Mouse (Mus musculus) hindbrain, embryonic 16.5 days (tissue): ENCODE results near the gene Clptm1. TPM values are rescaled to one million over a fixed set of nuclear protein-coding genes. Genes with fewer than 3 reads are reported as not detected.

Experiments used
- ATAC-seq: fragments of 200-750 bp; cut with Nextera tagmentation; 2 replicates; pipeline ENCODE4 v1.8.0; 2017; ENCODE audit warnings: moderate TSS enrichment, moderate library complexity
- H3K27ac ChIP-seq: fragments of 300-500 bp; sonication (generic); 2 replicates; pipeline ENCODE4 v1.5.1; 2014; ENCODE audit warnings: low read depth, mild to moderate bottlenecking, control low read depth, low read length, moderate library complexity
- H3K27me3 ChIP-seq: fragments of 300-500 bp; sonication (generic); replicated peaks from 2 replicates; pipeline ENCODE4 v1.6.1; 2014; ENCODE audit warnings: low read length; ENCODE audit not compliant: control insufficient read depth, insufficient read depth
- H3K36me3 ChIP-seq: fragments of 300-500 bp; sonication (generic); 2 replicates; pipeline ENCODE4 v1.6.1; 2014; ENCODE audit warnings: mild to moderate bottlenecking, low read length, moderate library complexity, mixed read lengths; ENCODE audit not compliant: control insufficient read depth, insufficient read depth
- H3K4me1 ChIP-seq: fragments of 300-500 bp; sonication (generic); 2 replicates; pipeline ENCODE4 v1.6.1; 2014; ENCODE audit warnings: low read depth, low read length; ENCODE audit not compliant: control insufficient read depth, insufficient read depth
- H3K4me2 ChIP-seq: fragments of 300-500 bp; sonication (generic); 2 replicates; pipeline ENCODE4 v1.6.1; 2014; ENCODE audit warnings: mild to moderate bottlenecking, low read length, control low read depth, moderate library complexity
- H3K4me3 ChIP-seq: fragments of 300-500 bp; sonication (generic); 2 replicates; pipeline ENCODE4 v1.5.1; 2014; ENCODE audit warnings: mild to moderate bottlenecking, low read length, control low read depth, moderate library complexity
- H3K9ac ChIP-seq: fragments of 300-500 bp; sonication (generic); 2 replicates; pipeline ENCODE4 v1.6.1; 2014; ENCODE audit warnings: low read depth, mild to moderate bottlenecking, control low read depth, low read length, moderate library complexity
- H3K9me3 ChIP-seq: fragments of 300-500 bp; sonication (generic); 2 replicates; pipeline ENCODE4 v1.6.1; 2014; ENCODE audit warnings: mild to moderate bottlenecking, low read length, moderate library complexity; ENCODE audit not compliant: control insufficient read depth
- WGBS: fragments of 180-500 bp; shearing (Covaris S2); extraction: QIAGEN DNeasy Blood & Tissue Kit; methylation state at CpG from one replicate; pipeline ENCODE4 v1.1.7; 2014; 5-methylcytosine and 5-hydroxymethylcytosine counted together
- polyA plus RNA-seq: library from polyadenylated mRNA; unstranded; fragments of >200 nt; fragmentation: Nextera tagmentation; extraction: Ambion mirVana; gene quantifications from 2 replicates; pipeline ENCODE4 v1.2.1, GENCODE M21; 2015

Gene Clptm1
- polyA plus RNA-seq, 1 experiment from 2014 or later: 138 TPM

DNA sequence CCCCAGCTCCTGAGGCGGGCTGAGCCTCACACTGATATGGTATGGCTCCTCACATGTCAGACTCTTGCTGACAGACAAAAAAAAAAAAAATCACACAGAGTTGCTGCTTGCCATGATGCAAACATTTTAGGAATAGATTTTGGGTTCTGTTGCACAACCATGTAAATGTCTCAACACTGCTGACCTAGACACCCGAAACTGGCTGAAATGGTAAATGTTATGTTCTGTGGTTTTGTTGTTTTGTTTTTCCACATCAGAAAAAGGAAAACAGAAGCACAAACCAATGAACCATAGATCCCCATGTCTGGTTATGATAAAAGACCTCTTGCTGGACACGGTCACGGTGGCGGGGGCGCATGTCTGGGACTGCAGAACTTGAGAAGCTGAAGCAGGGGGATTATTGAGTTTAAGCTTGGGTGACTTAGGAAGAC lies 19.0 kb upstream of the Clptm1 start:
- H3K27me3 ChIP-seq: no peaks in the 10 kb centered on the region
- ATAC-seq: no peak
- H3K27ac ChIP-seq: no peak overlapping the region
- no peak overlapping the region for H3K4me2 ChIP-seq
- H3K9me3 ChIP-seq: no peaks in the 10 kb centered on the region
- 92% methylated on average over 6 of the region's 6 CpGs for WGBS
- H3K4me3 ChIP-seq: no peak overlapping the region
- no peaks in the 10 kb centered on the region for H3K4me1 ChIP-seq
- H3K9ac ChIP-seq: no peak overlapping the region
- no peaks in the 10 kb centered on the region for H3K36me3 ChIP-seq

DNA sequence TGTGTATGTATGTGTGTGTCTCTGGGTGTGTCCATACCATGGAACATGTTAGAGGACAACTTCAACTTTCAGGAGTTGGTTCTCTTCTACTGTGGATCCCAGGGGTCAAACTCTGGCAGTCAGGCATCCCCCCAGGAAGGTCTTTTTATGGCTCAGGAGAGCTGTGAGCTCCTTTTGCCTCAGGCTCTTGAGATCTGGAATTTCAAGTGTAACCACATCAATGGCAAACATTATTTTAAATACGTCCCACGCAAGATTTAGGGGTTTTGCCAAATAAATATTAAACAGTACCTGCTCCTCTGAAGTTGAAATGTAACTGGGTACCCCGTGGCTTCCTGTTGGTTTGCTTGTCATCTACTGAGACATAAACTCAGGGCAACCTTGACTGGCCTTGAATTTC lies 18.1 kb upstream of the Clptm1 start:
- Histone ChIP-seq H3K9me3 (no peaks in the 10 kb centered on the region), H3K4me2 (no peak overlapping the region), H3K4me3 (no peak overlapping the region), H3K9ac (no peak overlapping the region), H3K27me3 (no peaks in the 10 kb centered on the region), H3K27ac (no peak overlapping the region), H3K36me3 (no peaks in the 10 kb centered on the region), H3K4me1 (no peaks in the 10 kb centered on the region)
- WGBS: 78% methylated on average over 3 of the region's 3 CpGs
- no peak for ATAC-seq

DNA sequence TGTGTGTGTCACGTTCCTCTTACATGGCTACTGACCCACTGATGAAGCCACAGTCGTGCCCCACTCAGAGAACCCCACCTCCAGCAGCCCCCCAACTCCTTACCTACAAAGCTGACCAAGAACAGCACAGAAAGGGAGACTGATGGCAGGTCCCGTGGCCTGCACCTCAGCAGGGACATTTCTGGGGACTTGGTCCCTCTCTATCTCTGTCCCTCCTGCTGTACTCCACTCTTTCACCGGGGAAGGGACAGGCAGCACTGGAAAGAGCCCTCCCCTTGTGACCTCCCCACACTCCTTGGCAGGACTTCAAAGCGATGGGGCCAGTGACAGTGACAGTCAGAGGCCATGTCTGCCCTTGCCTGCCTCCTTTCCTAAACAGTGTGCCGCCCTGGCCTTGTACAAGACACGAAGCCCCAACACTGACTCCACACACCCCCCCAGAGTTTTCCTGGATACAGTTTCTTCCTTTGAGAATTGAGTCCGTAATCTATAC lies 16.4 kb upstream of the Clptm1 start, which contains the start of the genes Gm44805 and Apoc4:
Gm44805 (minus strand) TSS at position 222 of the 493 bp plus-strand sequence.
Apoc4 (minus strand) TSS at position 278 of the 493 bp plus-strand sequence.
- H3K4me3 ChIP-seq: no peak within 1 kb of the TSS
- no peaks in the 10 kb centered on the region for H3K27me3 ChIP-seq
- WGBS: 69% methylated on average over 8 of the region's 8 CpGs
- no peak within 1 kb of the TSS for H3K27ac ChIP-seq
- no peak within 1 kb of the TSS for H3K9ac ChIP-seq
- no peaks in the 10 kb centered on the region for H3K4me1 ChIP-seq
- no peaks in the 10 kb centered on the region for H3K9me3 ChIP-seq
- ATAC-seq: no peak
- no peak within 1 kb of the TSS for H3K4me2 ChIP-seq
- no peaks in the 10 kb centered on the region for H3K36me3 ChIP-seq

DNA sequence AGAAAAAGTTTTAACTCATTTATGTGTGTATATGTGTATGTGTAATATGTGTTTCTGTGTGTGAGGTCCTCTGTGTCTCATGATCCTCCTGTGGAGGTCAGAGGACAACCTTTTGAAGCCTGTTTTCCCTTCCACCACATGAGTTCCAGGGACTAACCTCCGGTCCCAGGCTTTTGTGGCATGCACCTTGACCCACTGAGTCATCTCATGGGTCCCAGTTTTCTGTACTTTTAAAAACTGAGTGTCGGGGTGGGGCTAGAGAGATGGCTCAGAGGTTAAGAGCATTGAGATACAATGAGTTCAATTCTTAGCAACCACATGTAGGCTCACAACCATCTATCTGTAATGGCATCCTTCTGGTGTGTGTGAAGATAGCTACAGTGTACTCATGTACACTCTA lies 15.9 kb upstream of the Clptm1 start:
- H3K27ac ChIP-seq: no peak overlapping the region
- H3K9ac ChIP-seq: no peak overlapping the region
- H3K27me3 ChIP-seq: no peaks in the 10 kb centered on the region
- no peak for ATAC-seq
- H3K4me2 ChIP-seq: no peak overlapping the region
- H3K9me3 ChIP-seq: no peaks in the 10 kb centered on the region
- no peak overlapping the region for H3K4me3 ChIP-seq
- no peaks in the 10 kb centered on the region for H3K36me3 ChIP-seq
- no peaks in the 10 kb centered on the region for H3K4me1 ChIP-seq
- 87% methylated on average over 2 of the region's 2 CpGs for whole genome bisulfite sequencing

DNA sequence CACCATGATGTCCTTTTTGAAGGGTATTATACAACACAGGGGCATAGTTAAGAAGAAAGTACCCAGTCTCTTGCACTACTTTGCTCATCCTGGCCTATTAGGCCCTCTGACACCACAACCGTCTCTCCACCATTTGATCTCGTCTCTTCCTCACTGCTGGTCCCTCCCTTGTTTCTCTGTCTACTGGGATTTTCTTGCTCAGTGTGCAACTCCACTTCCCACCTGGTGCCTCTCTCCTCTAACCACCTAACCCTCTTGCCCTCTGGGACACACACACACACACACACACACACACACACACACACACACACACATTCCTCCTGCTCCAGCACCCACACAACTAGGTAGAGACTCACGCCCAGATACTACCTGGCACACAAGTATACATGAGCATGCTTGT lies 14.1 kb upstream of the Clptm1 start:
- Histone ChIP-seq H3K4me1 (no peaks in the 10 kb centered on the region), H3K36me3 (no peaks in the 10 kb centered on the region), H3K9ac (no peak overlapping the region), H3K4me2 (no peak overlapping the region), H3K4me3 (no peak overlapping the region), H3K27me3 (no peaks in the 10 kb centered on the region), H3K9me3 (no peaks in the 10 kb centered on the region), H3K27ac (no peak overlapping the region)
- 84% methylated on average over 3 of the region's 3 CpGs for WGBS
- no peak for ATAC-seq

DNA sequence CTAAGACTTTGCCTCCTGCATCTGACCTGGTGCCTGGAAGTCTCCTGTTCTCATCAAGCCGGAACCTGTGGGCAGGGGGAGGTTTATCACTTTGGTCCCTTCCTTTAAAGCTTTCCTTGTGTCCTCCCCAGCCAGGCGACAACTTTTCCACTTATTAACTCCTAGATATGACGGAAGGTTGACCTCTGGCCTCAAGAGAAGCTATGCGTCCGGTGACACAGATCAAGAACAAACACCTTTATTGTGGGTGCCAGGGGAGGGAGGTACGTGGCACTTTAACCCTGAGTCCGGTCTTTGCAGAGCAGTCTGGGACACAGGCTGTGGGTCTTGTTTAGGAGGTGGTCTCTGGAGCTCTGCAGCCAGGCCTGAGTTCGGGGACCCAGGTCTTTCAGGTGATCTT lies 13.0 kb upstream of the Clptm1 start, which contains the start of gene Apoc2:
Apoc2 (minus strand) TSS at position 70 of the 400 bp plus-strand sequence.
- no peaks in the 10 kb centered on the region for H3K9me3 ChIP-seq
- no peaks in the 10 kb centered on the region for H3K4me1 ChIP-seq
- H3K4me2 ChIP-seq: no peak within 1 kb of the TSS
- H3K27me3 ChIP-seq: no peaks in the 10 kb centered on the region
- WGBS: 79% methylated on average over 8 of the region's 8 CpGs
- no peak for ATAC-seq
- H3K36me3 ChIP-seq: no peaks in the 10 kb centered on the region
- H3K4me3 ChIP-seq: no peak within 1 kb of the TSS
- no peak within 1 kb of the TSS for H3K9ac ChIP-seq
- no peak within 1 kb of the TSS for H3K27ac ChIP-seq

DNA sequence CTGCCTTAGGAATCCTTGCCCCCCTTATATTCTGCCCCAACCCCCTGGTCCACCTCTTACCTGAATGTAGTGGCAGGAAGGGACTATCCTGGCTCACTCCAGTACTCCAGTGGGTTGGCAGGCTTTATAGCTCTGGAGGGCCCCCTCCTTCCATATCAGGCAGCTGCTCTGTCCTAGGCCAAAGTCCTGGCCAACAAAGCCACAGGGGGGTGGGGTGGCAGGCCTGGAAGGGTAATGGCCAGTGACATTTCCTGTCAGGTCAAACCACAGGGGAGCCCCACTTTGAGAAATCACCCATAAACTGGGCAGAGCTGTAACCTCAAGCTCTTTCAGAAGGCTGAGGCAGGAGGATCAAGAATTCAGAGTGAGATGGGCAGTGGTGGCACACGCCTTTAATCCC lies 11.8 kb upstream of the Clptm1 start:
- H3K9me3 ChIP-seq: no peaks in the 10 kb centered on the region
- no peak overlapping the region for H3K27ac ChIP-seq
- no peaks in the 10 kb centered on the region for H3K36me3 ChIP-seq
- ATAC-seq: no peak
- no peak overlapping the region for H3K4me2 ChIP-seq
- no peaks in the 10 kb centered on the region for H3K4me1 ChIP-seq
- 50% methylated on average over 1 of the region's 1 CpGs for whole genome bisulfite sequencing
- H3K4me3 ChIP-seq: no peak overlapping the region
- no peaks in the 10 kb centered on the region for H3K27me3 ChIP-seq
- H3K9ac ChIP-seq: no peak overlapping the region

DNA sequence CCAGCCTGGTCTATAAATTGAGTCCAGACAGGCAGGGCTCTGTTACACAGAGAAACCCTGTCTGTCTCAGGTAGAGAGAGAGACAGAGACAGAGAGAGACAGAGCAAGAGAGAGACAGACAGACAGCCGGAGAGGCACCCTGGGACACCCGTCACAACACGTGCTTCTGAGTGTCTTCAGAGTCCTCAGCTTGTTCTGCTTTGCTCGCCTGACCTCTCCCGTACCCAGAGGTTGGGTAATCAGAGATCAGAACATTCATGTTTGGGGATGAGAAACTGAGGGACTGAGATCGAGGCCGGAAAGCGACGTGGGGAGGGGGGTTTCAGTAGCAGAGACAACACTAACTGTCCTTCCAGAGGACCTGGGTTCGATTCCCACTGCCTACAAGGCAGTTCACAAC lies 11.0 kb upstream of the Clptm1 start:
- H3K36me3 ChIP-seq: no peaks in the 10 kb centered on the region
- 82% methylated on average over 10 of the region's 10 CpGs for WGBS

DNA sequence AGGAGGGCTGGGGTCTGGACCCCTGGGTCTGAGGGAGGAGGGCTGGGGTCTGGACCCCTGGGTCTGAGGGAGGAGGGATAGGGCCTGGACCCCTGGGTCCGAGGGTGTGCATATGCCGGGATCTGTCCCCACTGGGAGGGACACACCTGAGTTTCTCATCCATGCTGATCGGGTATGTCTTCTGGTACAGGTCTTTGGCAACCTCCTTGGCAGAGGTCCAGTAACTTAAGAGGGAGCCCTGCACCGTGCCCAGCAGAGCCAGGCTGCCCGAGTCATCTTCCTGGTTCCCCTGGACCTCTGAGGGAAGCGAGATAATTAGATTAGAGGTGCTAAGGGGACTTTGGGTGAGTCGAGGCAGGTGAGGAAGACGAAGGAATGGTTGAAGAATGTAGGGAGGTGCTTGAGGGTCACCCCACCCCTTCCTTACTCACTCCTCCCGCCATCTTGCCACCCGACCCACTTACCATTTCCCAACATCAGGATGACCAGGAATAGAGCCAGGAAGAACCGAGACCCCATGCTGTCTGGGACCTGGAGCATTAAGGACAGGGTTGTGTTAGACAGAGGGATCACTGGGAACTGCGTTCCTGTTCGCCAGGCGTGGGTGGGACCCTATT lies 8.4 kb upstream of the Clptm1 start:
- no peak overlapping the region for H3K4me2 ChIP-seq
- no peak overlapping the region for H3K9ac ChIP-seq
- H3K36me3 ChIP-seq: no peaks in the 10 kb centered on the region
- no peak for ATAC-seq
- H3K9me3 ChIP-seq: no peaks in the 10 kb centered on the region
- 0 out of 2 replicates have a peak, but pooled peaks cover 2% of the 10 kb centered on the region for H3K4me1 ChIP-seq
- H3K4me3 ChIP-seq: no peak overlapping the region
- no peaks in the 10 kb centered on the region for H3K27me3 ChIP-seq
- WGBS: 69% methylated on average over 14 of the region's 14 CpGs
- no peak overlapping the region for H3K27ac ChIP-seq

More for the DNA sequence above, 11.0 kb upstream of the Clptm1 start:
- H3K4me2 ChIP-seq: no peak overlapping the region
- ATAC-seq: no peak
- no peak overlapping the region for H3K9ac ChIP-seq
- no peaks in the 10 kb centered on the region for H3K9me3 ChIP-seq
- no peaks in the 10 kb centered on the region for H3K4me1 ChIP-seq
- no peaks in the 10 kb centered on the region for H3K27me3 ChIP-seq
- no peak overlapping the region for H3K27ac ChIP-seq
- no peak overlapping the region for H3K4me3 ChIP-seq
